Mouse (Mus musculus): Measurements from ENCODE around the gene Fam198b.
A peak's percentile ranks its signal among the peaks of the same experiment; 100 is the strongest.

Fam198b gene

GRCm38 (mm10) chr3:79884305-79884704, at the start of gene Fam198b:
Fam198b (plus strand) TSS chr3:79884533.
- no peak for DNase-seq

DNA sequence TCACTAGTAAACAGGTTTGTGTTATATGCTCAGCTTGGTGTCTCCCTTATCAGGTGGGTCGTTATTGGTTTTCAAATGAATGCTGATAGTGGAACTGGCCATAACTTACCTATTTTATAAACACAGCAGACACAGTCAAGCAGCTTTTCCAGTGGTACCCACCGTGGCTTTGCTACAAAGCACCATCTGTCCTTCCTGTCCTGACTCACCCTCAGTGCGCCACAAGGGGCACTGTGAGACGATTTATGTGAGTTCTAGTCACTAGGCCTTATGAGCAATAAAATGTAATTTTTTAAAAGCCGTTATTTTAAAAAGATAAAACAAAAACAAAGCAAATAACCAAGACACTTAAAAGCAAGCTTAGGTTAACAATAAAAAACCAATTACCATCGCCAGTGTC, 45.6 kb upstream of the Fam198b start:
- DNase-seq = peak; percentile 24

GRCm38 (mm10) chr3:79841475-79841874, 42.9 kb upstream of the Fam198b start:
- no peak for DNase-seq

DNA sequence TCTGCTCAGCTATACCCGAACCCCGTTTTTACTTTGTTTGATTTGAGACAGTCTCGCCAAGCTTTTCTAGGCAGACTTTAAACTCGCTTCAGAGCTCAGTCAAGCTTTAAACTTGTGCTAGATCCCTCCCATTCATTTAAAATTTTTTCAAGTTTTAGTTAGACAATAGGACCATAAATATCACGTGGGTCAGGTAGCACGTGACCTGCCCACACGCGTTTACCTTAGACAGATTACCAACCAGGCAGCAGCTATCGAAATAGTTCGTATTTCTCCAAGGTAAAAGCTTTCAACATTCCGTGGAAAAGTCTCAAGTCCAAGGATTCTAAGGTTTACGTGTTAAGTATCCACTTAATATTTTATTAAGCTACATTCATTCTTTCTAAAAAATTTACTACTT, 42.2 kb upstream of the Fam198b start:
- DNase-seq = peak; percentile 63

DNA sequence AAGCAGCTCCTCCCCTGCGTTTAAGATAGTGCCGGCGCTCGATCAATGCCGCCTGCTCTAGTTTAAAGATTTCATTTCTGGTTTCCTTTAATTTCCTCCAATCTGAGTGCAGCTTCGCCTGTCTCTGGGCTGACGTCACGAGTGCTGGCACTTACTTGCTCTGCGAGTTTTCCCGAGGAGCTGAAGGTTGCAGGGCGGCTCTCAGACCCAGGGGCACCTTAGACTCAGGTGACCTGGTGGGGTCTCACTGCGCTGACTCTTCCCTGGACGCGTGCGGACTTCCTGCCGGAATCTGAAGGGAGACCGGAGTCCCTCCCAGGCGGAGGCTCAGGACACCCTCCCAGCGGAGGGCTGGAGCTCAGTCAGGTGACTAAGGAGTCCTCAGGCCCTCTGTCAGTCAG, 41.7 kb upstream of the Fam198b start:
- DNase-seq = peak; percentile 70

DNA sequence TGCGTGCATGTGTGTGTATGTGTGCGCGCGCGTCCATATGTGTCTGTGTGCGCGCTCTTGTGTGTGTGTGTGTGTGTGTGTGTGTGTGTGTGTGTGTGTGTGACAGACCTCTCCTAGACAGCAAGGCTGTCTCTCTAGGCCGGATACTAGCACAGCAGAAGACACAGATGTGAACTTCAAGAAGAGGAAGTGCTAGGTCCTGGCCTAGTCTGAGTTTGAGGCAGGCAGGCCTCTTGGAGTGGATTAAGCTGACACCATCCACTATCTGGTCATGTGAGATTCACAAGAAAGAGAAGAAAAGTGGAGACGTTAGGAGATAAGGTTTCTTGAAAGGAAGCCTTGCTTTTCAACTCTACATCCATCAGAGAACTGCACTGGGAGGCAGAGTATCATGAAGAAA, 40.3 kb upstream of the Fam198b start:
- DNase-seq = no peak

- DNase-seq = no peak
Observed at GRCm38 (mm10) chr3:79846633-79847032, 37.7 kb upstream of the Fam198b start.

DNA sequence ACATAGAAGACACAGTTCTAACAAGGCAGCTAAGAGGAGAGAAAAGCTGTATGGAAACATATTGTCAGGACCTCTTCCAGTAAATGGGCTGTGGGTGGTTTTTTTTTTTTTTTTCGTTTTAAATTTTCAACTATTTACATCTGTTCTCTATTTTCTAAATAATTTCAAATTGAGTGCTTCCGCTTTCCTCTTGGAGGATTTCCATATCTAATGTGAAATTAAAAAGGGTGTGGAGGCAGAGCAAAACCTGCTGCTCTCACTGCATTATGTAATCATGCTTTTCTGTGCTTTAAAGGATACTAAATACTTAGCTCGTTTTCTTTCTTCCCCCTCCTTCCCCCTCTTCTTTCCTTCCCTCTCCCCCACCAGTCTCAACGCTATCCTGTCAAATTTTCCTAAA, 35.5 kb upstream of the Fam198b start:
- DNase-seq = no peak

- DNase-seq = no peak
Observed at GRCm38 (mm10) chr3:79849621-79850020, 34.7 kb upstream of the Fam198b start.

- DNase-seq = no peak
Observed at GRCm38 (mm10) chr3:79850656-79851055, 33.7 kb upstream of the Fam198b start.

DNA sequence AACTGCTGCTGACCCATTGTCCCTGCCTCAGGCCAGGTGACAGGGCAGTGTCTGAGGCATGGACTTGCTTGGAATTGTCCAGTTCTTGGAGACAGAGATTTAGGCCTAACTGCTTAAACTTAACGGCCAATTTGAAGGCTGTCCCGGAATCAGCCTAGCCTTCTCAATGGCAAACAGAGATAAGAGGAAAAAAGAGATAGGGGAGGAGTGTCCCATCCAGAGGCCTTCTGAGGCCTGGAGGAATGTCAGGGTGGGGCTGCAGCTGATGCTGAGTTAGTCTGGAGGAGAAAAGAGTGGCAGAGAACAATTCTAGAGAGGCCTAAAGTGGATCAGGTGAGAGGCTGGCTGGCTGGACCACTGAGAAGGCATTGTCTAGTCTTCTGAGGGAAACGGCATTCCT, 32.2 kb upstream of the Fam198b start:
- no peak for DNase-seq

DNA sequence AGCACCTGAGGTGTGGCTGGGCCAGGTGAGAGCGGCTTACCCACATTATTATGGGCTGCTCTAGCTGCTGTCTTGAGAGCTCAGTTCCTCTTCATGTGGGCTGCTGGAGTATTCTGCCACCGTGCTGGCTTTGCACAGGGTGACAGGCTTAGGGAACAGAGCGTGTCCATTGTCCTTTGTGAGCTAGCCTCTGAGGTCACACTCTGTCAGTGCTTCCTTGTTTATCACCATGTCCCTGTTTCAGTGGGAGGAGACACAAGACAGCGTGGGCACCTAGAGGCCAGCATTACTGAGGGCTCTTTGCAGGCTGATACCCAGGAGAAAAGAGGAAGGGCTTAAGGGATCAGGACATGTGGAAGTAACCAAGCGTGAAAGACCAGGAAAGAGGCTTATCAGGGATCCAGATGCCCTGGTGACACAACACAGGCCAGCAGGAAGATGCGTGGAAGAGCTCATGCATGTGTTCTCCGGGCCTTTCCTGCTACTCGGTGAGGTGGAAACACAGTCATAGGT, 31.6 kb upstream of the Fam198b start, which contains the start of gene Tmem144:
TSS of gene Tmem144 (minus strand) at position 120 of the 513 bp plus-strand sequence.
- DNase-seq = no peak

GRCm38 (mm10) chr3:79857780-79858179, 26.6 kb upstream of the Fam198b start:
- no peak for DNase-seq

- no peak for DNase-seq
Observed at GRCm38 (mm10) chr3:79858221-79858620, 26.1 kb upstream of the Fam198b start.

GRCm38 (mm10) chr3:79864824-79865223, 19.5 kb upstream of the Fam198b start:
- DNase-seq = no peak

GRCm38 (mm10) chr3:79866089-79866488, 18.2 kb upstream of the Fam198b start:
- DNase-seq = no peak

DNA sequence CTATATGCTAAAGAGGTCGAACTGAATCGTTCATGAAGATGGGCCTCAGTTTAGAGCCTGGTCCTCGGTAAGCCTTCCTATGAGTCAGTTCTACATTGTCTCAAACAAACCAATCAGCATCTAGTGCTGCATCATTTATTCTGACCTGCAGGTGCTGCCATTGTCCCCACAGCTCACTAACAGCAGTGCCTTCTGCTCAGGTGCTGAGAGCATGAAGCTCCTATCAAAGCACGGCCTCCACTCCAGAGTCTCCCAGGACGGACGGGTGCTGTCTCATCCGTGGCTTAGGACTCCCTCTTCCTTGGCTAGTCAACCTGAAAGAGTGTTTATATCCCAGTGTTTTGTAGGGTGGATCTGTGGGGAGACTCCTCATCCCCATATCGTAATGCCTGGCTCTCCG, 17.8 kb upstream of the Fam198b start:
- no peak for DNase-seq

GRCm38 (mm10) chr3:79867121-79867709, 17.1 kb upstream of the Fam198b start:
- DNase-seq = no peak

GRCm38 (mm10) chr3:79875471-79875870, 8.9 kb upstream of the Fam198b start:
- DNase-seq = no peak

GRCm38 (mm10) chr3:79878350-79878749, 6.0 kb upstream of the Fam198b start:
- no peak for DNase-seq

- no peak for DNase-seq
Observed at GRCm38 (mm10) chr3:79879246-79879645, 5.1 kb upstream of the Fam198b start.

- DNase-seq = no peak
Observed at GRCm38 (mm10) chr3:79881645-79882044, 2.7 kb upstream of the Fam198b start.

GRCm38 (mm10) chr3:79883092-79883491, 1.2 kb upstream of the Fam198b start:
- DNase-seq = peak; percentile 52

- DNase-seq = peak; percentile 19
Observed at GRCm38 (mm10) chr3:79884761-79885189, 442 bp downstream of the Fam198b start.

- DNase-seq = no peak
Observed at GRCm38 (mm10) chr3:79885686-79886356, 1.5 kb downstream of the Fam198b start.

Measured in thymus, postnatal 14 days (tissue).